Mouse (Mus musculus) midbrain, embryonic 15.5 days (tissue): ENCODE measurements at regions not wholly inside any gene's neighbourhood (a gene's known extent, or its start where the extent isn't known, plus 50 kb on each side); places are given as distances from the start of the nearest gene placed in this dataset.

ENCODE experiments used
- ATAC-seq: fragments of 200-750 bp; cut with Nextera tagmentation; replicated peaks from 2 replicates; pipeline ENCODE4 v1.8.0; 2017; ENCODE audit warnings: moderate TSS enrichment
- H3K27ac ChIP-seq: fragments of 300-500 bp; sonication (generic); 2 replicates; pipeline ENCODE4 v1.5.1; 2015; ENCODE audit warnings: mild to moderate bottlenecking, inconsistent platforms
- H3K27me3 ChIP-seq: fragments of 300-500 bp; sonication (generic); replicated peaks from 2 replicates; pipeline ENCODE4 v1.6.1; 2015; ENCODE audit warnings: inconsistent platforms
- H3K36me3 ChIP-seq: fragments of 300-500 bp; sonication (generic); replicated peaks from 2 replicates; pipeline ENCODE4 v1.6.1; 2015; ENCODE audit warnings: inconsistent platforms
- H3K4me1 ChIP-seq: fragments of 300-500 bp; sonication (generic); 2 replicates; pipeline ENCODE4 v1.6.1; 2015; ENCODE audit warnings: inconsistent platforms
- H3K4me2 ChIP-seq: fragments of 300-500 bp; sonication (generic); 2 replicates; pipeline ENCODE4 v1.6.1; 2015; ENCODE audit warnings: inconsistent platforms, mild to moderate bottlenecking, moderate library complexity
- H3K4me3 ChIP-seq: fragments of 300-500 bp; sonication (generic); 2 replicates; pipeline ENCODE4 v1.5.1; 2015; ENCODE audit warnings: mild to moderate bottlenecking, inconsistent platforms
- H3K9ac ChIP-seq: fragments of 300-500 bp; sonication (generic); 2 replicates; pipeline ENCODE4 v1.6.1; 2015; ENCODE audit warnings: mild to moderate bottlenecking, inconsistent platforms
- H3K9me3 ChIP-seq: fragments of 300-500 bp; sonication (generic); 2 replicates; pipeline ENCODE4 v1.6.1; 2016; ENCODE audit warnings: inconsistent platforms
- WGBS: fragments of 180-500 bp; shearing (Covaris S2); methylation state at CpG from one replicate; pipeline ENCODE4 v1.1.7; 2015; ENCODE audit warnings: mixed read lengths; 5-methylcytosine and 5-hydroxymethylcytosine counted together

DNA sequence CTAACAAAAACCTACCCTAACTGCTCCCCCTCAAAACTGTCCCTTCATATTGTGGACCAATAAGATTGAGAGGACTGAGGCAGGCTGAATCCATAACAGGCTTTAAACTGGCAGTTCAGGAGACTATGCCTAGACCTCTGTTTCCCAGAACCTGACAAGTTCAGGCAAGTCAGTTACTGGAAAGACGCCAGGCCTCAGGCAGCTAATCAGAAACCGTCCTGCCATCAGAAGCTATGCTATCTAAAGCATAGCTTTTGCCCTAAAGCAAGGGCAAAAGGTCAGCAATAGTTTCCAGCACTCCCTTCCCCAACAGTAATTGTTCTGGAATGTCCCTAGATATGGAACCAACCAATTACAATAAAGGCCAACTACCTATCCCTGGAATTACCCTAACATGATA is 273.0 kb downstream of the Bche start:
- H3K36me3 ChIP-seq: no peaks in the 10 kb centered on the region
- no peaks in the 10 kb centered on the region for H3K27me3 ChIP-seq
- WGBS: 84% methylated on average over 2 of the region's 2 CpGs
- H3K4me3 ChIP-seq: no peak overlapping the region
- no peaks in the 10 kb centered on the region for H3K4me1 ChIP-seq
- ATAC-seq: no peak
- H3K9ac ChIP-seq: no peak overlapping the region
- no peak overlapping the region for H3K4me2 ChIP-seq
- no peaks in the 10 kb centered on the region for H3K9me3 ChIP-seq
- H3K27ac ChIP-seq: no peak overlapping the region

DNA sequence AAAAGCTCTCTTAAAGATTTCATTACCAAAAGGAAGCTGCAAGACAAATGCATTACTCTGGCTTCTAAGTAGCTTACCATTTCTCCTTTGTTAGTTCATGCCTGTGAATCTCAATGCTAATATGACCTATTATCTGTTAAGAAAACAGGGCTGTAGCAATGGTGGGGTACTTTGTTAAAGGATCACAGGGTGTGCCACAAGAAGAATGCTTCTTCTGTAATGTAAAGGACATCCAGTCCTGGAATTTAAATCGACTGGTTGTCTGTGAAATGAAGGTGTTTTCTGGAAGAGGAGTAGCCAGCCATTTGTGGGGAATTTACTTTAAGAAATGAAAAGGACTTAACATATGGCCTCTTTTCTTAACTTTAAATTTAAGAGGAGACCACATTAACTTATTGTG is 273.9 kb downstream of the Bche start:
- Histone ChIP-seq H3K4me1 (no peaks in the 10 kb centered on the region), H3K27me3 (no peaks in the 10 kb centered on the region), H3K36me3 (no peaks in the 10 kb centered on the region), H3K4me3 (no peak overlapping the region), H3K9me3 (no peaks in the 10 kb centered on the region), H3K9ac (no peak overlapping the region), H3K27ac (no peak overlapping the region), H3K4me2 (no peak overlapping the region)
- ATAC-seq: no peak
- 25% methylated on average over 1 of the region's 1 CpGs for WGBS

GRCm38 (mm10) chr3:73409929-73410522 is 298.2 kb downstream of the Bche start:
- H3K36me3 ChIP-seq: no peaks in the 10 kb centered on the region
- no peak for ATAC-seq
- H3K9me3 ChIP-seq: no peaks in the 10 kb centered on the region

GRCm38 (mm10) chr3:73401395-73401794 is 306.8 kb downstream of the Bche start:
- no peak overlapping the region for H3K4me3 ChIP-seq
- H3K4me2 ChIP-seq: no peak overlapping the region
- H3K36me3 ChIP-seq: no peaks in the 10 kb centered on the region
- H3K9ac ChIP-seq: no peak overlapping the region
- H3K27me3 ChIP-seq: no peaks in the 10 kb centered on the region
- H3K4me1 ChIP-seq: no peaks in the 10 kb centered on the region
- H3K27ac ChIP-seq: no peak overlapping the region
- 79% methylated on average over 4 of the region's 4 CpGs for WGBS
- no peaks in the 10 kb centered on the region for H3K9me3 ChIP-seq
- no peak for ATAC-seq

More at GRCm38 (mm10) chr3:73409929-73410522, 298.2 kb downstream of the Bche start:
- Histone ChIP-seq H3K4me1 (no peaks in the 10 kb centered on the region), H3K9ac (no peak overlapping the region), H3K27me3 (no peaks in the 10 kb centered on the region), H3K4me2 (no peak overlapping the region), H3K27ac (no peak overlapping the region), H3K4me3 (no peak overlapping the region)
- WGBS: 66% methylated on average over 4 of the region's 4 CpGs

DNA sequence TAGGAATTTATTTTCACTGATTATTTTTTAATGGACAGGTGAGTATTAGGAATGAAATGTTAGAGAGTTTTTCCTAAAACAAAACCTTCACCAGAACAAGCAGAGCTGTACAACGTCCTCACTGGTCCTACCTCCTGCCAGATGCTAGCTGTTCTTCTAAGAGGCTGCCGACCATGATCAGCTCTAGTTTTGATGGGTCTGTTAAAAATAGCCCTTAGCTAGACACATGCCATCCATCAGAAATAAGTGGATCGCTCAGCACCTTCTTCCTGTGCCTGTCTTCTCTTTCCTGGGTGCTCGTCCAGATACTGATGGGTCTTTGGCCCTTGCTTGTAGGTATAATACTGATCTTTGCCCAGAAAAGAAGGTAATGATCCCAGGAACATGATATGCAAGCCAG is 312.4 kb downstream of the Bche start:
- Histone ChIP-seq H3K4me1 (no peaks in the 10 kb centered on the region), H3K4me3 (no peak overlapping the region), H3K9ac (no peak overlapping the region), H3K27ac (no peak overlapping the region), H3K27me3 (no peaks in the 10 kb centered on the region), H3K9me3 (no peaks in the 10 kb centered on the region), H3K36me3 (no peaks in the 10 kb centered on the region), H3K4me2 (no peak overlapping the region)
- WGBS: 85% methylated on average over 4 of the region's 4 CpGs
- ATAC-seq: no peak

DNA sequence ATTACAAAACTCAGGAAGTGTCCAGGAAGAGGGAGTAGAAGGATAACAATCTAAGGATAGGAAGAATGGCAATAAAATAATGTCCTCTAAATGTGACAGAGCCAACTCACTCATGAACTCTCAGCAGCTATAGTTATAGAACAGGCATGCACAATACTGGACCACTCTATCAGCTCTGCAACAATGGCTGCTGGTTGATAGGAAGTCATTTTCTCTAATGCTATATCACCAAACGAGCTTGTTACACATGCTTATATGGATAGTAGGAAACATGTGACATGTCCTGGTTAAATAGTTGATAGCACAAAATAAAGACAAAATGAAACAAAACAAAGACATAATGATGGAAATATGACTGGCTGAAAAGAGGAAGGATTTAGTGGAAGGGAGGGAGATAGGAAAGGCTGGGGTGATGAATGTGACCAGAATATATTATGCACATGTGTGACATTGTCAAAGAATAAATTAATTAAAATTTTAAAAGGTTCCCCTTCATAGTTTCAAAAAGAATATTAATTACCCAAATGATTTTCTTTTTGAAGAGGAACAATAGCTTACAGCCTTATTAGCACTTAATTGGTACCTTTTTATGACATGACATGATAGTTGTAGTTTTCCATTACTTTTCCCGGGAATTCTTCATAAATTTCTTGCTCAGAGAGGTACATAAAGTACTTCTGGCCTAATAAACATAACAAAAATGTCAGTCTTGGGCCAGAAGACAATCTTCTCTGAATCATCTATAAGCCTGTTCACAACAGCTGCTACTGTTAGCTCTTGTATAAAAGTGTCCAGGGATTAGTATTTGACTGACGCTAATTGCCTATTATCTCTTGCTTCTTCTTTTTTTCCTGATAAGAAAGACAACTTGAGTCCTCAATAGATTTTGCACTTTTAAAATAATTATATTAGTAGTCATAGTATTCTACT is 318.2 kb downstream of the Bche start:
- Histone ChIP-seq H3K36me3 (no peaks in the 10 kb centered on the region), H3K27me3 (no peaks in the 10 kb centered on the region), H3K4me3 (no peak overlapping the region), H3K4me1 (no peaks in the 10 kb centered on the region), H3K9ac (no peak overlapping the region), H3K9me3 (no peaks in the 10 kb centered on the region), H3K4me2 (no peak overlapping the region), H3K27ac (no peak overlapping the region)
- ATAC-seq: peak; percentile 60
- WGBS: 64% methylated on average over 3 of the region's 3 CpGs

GRCm38 (mm10) chr3:73354861-73355496 is 297.4 kb upstream of the Slitrk3 start:
- ATAC-seq: no peak
- no peaks in the 10 kb centered on the region for H3K36me3 ChIP-seq
- H3K27ac ChIP-seq: no peak overlapping the region
- H3K4me1 ChIP-seq: no peaks in the 10 kb centered on the region
- H3K27me3 ChIP-seq: no peaks in the 10 kb centered on the region
- no peaks in the 10 kb centered on the region for H3K9me3 ChIP-seq
- WGBS: 43% methylated on average over 1 of the region's 1 CpGs
- H3K9ac ChIP-seq: no peak overlapping the region
- H3K4me3 ChIP-seq: no peak overlapping the region
- H3K4me2 ChIP-seq: no peak overlapping the region

DNA sequence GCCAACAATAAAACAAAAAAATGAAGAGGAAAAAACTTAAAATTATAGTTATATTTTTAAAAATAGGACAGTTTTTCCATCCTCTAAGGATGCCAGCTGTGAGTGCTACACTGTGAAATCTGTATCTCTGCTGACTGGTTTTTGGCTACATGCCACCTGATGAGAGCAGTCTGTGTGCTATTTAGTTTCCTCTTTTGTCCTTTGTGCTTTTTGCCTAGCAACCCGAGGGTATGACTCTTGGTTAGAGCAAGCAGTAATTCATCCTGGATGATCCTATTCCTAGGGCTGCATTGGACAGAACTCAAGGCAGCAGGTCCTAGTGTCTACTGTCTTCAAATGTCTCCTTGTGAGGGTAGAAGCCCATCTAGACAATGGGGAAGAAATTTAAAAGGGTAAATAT is 285.6 kb upstream of the Slitrk3 start:
- Histone ChIP-seq H3K27me3 (no peaks in the 10 kb centered on the region), H3K27ac (no peak overlapping the region), H3K9me3 (no peaks in the 10 kb centered on the region), H3K36me3 (no peaks in the 10 kb centered on the region), H3K9ac (no peak overlapping the region), H3K4me1 (peaks cover 3% of the 10 kb centered on the region; the same call in 1 of the 2 replicates), H3K4me2 (no peak overlapping the region), H3K4me3 (no peak overlapping the region)
- 3% methylated on average over 1 of the region's 1 CpGs for WGBS
- no peak; the same call in 1 of the 2 replicates for ATAC-seq

DNA sequence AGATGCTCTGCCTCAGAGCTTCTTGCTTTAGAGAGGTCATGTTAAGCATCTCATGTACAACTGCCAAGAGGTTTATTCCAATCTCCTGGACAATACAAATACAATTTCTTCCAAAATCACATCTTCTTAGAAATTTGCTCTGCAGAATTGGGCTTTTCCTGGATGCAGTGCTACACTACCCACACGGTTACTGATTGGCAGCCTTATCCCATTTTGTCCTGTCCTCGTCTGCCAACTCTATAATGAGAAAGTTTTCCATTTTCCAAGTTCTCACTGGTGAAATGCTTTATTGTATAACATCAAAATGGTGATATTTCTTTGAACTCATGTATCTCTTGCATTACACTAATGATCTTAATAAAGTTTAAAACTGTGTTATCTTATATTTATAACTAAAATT is 282.1 kb upstream of the Slitrk3 start:
- H3K4me3 ChIP-seq: no peak overlapping the region
- H3K4me2 ChIP-seq: no peak overlapping the region
- H3K27me3 ChIP-seq: no peaks in the 10 kb centered on the region
- H3K36me3 ChIP-seq: no peaks in the 10 kb centered on the region
- no peak overlapping the region for H3K27ac ChIP-seq
- no peaks in the 10 kb centered on the region for H3K9me3 ChIP-seq
- ATAC-seq: no peak
- no peak overlapping the region for H3K9ac ChIP-seq
- whole genome bisulfite sequencing: 87% methylated on average over 2 of the region's 2 CpGs
- H3K4me1 ChIP-seq: peaks cover 3% of the 10 kb centered on the region; the same call in 1 of the 2 replicates

DNA sequence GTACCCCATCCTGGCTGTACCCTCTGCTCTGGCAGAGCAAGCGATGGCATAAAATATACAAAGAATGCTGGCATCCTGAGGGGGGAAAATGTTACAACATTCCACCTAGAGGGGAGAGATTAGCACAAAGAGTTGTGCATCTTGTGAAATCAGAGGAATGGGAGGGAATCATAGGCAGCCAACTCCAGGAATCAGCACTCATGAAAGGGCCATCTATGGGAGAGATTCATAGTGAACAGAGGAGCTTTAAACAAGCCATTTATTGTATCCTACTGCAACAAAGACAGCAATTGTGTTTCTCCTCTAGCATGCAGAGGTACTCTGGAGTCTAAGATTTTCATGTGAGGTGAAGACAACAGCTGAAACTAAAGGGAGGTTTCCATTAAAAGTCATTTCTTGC is 265.6 kb upstream of the Slitrk3 start:
- no peak overlapping the region for H3K9ac ChIP-seq
- no peak for ATAC-seq
- WGBS: 83% methylated on average over 1 of the region's 1 CpGs
- no peaks in the 10 kb centered on the region for H3K4me1 ChIP-seq
- H3K27ac ChIP-seq: no peak overlapping the region
- no peak overlapping the region for H3K4me2 ChIP-seq
- no peaks in the 10 kb centered on the region for H3K9me3 ChIP-seq
- no peaks in the 10 kb centered on the region for H3K36me3 ChIP-seq
- no peak overlapping the region for H3K4me3 ChIP-seq
- H3K27me3 ChIP-seq: no peaks in the 10 kb centered on the region
